13 mouse cellular contexts compared by ENCODE assay signal in genomic region chr11:118669820-118670219, GRCm38 (mm10).
DNase-seq lines count a peak whose midpoint lies in the region; ATAC-seq lines count a peak whose summit lies in the region.
"Had no signal": no experiment of that assay in that cellular context is flagged by ENCODE, and none has a peak within 500 bp of the region (broad histone marks: within the 10 kb centered on the region; RNA-seq: fewer than 3 reads in every experiment).

No protein-coding gene starts in this region.

- intact Hi-C loops in heart, postnatal 25 days (cut with DNase I), result no loop called here

- no peaks in the 10 kb centered on the region for H3K36me3 ChIP-seq in kidney, embryonic 16.5 days (ENCODE audit: insufficient read depth, low read length)
- no peaks in the 10 kb centered on the region for H3K36me3 ChIP-seq in forebrain, embryonic 11.5 days (ENCODE audit: control insufficient read depth, insufficient read depth, low read length)
- H3K36me3 ChIP-seq in intestine, embryonic 15.5 days, result no peaks in the 10 kb centered on the region
- H3K36me3 ChIP-seq: embryonic facial prominence, embryonic 12.5 days; G1E; limb, embryonic 15.5 days had no signal

- H3K27me3 ChIP-seq in kidney, embryonic 16.5 days (ENCODE audit: insufficient read depth, low read length), result no peaks in the 10 kb centered on the region
- H3K27me3 ChIP-seq in forebrain, embryonic 11.5 days (ENCODE audit: control insufficient read depth, insufficient read depth, low read length), result no peaks in the 10 kb centered on the region
- no peaks in the 10 kb centered on the region; the same call in 1 of the 2 replicates for H3K27me3 ChIP-seq in intestine, embryonic 15.5 days (replicated peaks)
- H3K27me3 ChIP-seq: limb, embryonic 15.5 days had no signal

- H3K4me2 ChIP-seq in kidney, embryonic 16.5 days (replicated peaks; ENCODE audit: low read depth, low read length), result no peak overlapping the region
- no peak overlapping the region for H3K4me2 ChIP-seq in forebrain, embryonic 11.5 days (ENCODE audit: low read depth, low read length, severe bottlenecking)
- H3K4me2 ChIP-seq in intestine, embryonic 15.5 days (replicated peaks), result no peak overlapping the region
- H3K4me2 ChIP-seq: embryonic facial prominence, embryonic 12.5 days; limb, embryonic 15.5 days had no signal

- WGBS in kidney, embryonic 16.5 days, result 61% methylated on average over 5 of the region's 5 CpGs
- 68% methylated on average over 5 of the region's 5 CpGs for WGBS in forebrain, embryonic 11.5 days
- WGBS in intestine, embryonic 15.5 days, result 65% methylated on average over 5 of the region's 5 CpGs

- no peak overlapping the region for H3K4me3 ChIP-seq in kidney, embryonic 16.5 days (ENCODE audit: low read length)
- no peak overlapping the region for H3K4me3 ChIP-seq in forebrain, embryonic 11.5 days (ENCODE audit: low read depth, low read length)
- H3K4me3 ChIP-seq in intestine, embryonic 15.5 days (replicated peaks), result no peak overlapping the region
- H3K4me3 ChIP-seq: embryonic facial prominence, embryonic 12.5 days; limb, embryonic 15.5 days had no signal

- H3K9me3 ChIP-seq in kidney, embryonic 16.5 days (ENCODE audit: low read length), result no peaks in the 10 kb centered on the region
- no peaks in the 10 kb centered on the region for H3K9me3 ChIP-seq in forebrain, embryonic 11.5 days (ENCODE audit: control insufficient read depth, low read length)
- no peaks in the 10 kb centered on the region for H3K9me3 ChIP-seq in intestine, embryonic 15.5 days
- H3K9me3 ChIP-seq: embryonic facial prominence, embryonic 12.5 days; limb, embryonic 15.5 days; megakaryocyte, embryonic 14.5 days had no signal

- peak; percentile 4 for DNase-seq in kidney, adult 9 months
- DNase-seq in brain, adult 2 months (ENCODE audit: low read depth, low spot score), result peak; percentile 94
- DNase-seq in cerebellum, postnatal 10 days, result peak; percentile 80 to 81
- DNase-seq in heart, postnatal 25 days (ENCODE audit: low spot score), result peak; percentile 31
- DNase-seq in forebrain, embryonic 11.5 days (ENCODE audit: low spot score), result no peak

- H3K27ac ChIP-seq in kidney, embryonic 16.5 days (ENCODE audit: low read length), result no peak overlapping the region
- no peak overlapping the region for H3K27ac ChIP-seq in forebrain, embryonic 11.5 days (ENCODE audit: low read depth, low read length)
- no peak overlapping the region for H3K27ac ChIP-seq in intestine, embryonic 15.5 days
- H3K27ac ChIP-seq: embryonic facial prominence, embryonic 12.5 days; limb, embryonic 15.5 days had no signal

- H3K9ac ChIP-seq in kidney, embryonic 16.5 days (replicated peaks; ENCODE audit: low read length), result no peak overlapping the region
- no peak overlapping the region for H3K9ac ChIP-seq in forebrain, embryonic 11.5 days (ENCODE audit: low read length)
- no peak overlapping the region for H3K9ac ChIP-seq in intestine, embryonic 15.5 days
- H3K9ac ChIP-seq: embryonic facial prominence, embryonic 12.5 days; limb, embryonic 15.5 days had no signal

- no peaks in the 10 kb centered on the region for H3K4me1 ChIP-seq in kidney, embryonic 16.5 days (ENCODE audit: insufficient read depth, low read length)
- no peaks in the 10 kb centered on the region for H3K4me1 ChIP-seq in forebrain, embryonic 11.5 days (replicated peaks; ENCODE audit: control insufficient read depth, insufficient read depth, low read length)
- H3K4me1 ChIP-seq in intestine, embryonic 15.5 days (replicated peaks), result no peaks in the 10 kb centered on the region
- H3K4me1 ChIP-seq: embryonic facial prominence, embryonic 12.5 days; limb, embryonic 15.5 days; megakaryocyte, embryonic 14.5 days had no signal

- no peak for ATAC-seq in kidney, embryonic 16.5 days (ENCODE audit: low FRiP score, low TSS enrichment)
- ATAC-seq in forebrain, embryonic 11.5 days (replicated peaks; ENCODE audit: low FRiP score), result no peak
- ATAC-seq in intestine, embryonic 15.5 days, result no peak
- no peak for ATAC-seq in megakaryocyte progenitor cell, adult 5-6 weeks (replicated peaks; ENCODE audit: poor library complexity)
- ATAC-seq: intestine, embryonic 16.5 days had no signal
